ENCODE assay signal across 15 mouse cellular contexts in the genomic region with DNA sequence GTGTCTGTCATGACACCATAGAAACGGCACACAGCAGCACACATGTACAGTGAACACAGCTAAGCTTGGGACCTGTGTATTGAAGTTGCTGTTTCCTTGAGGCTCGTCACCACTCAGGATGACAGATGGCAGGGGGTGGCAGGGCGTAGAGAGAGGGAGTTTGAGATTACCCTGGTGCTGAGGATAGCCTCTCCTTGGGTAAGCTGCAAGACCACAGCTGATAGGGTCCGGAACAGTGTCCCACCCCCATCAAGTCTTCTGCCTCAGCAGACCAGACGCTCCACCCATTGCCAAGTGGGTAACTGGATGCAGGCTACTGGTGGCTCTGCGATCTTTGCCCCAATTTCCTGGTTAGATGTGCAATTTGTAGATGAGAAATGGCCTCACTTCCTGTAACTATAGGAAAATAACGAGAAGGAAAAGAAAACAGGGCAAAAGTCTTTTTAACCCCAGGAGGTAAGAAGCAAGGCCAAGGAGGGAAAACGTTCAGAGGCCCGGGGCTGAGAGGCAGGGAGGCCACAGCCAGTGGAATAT. TPM values are rescaled to one million over a fixed set of nuclear protein-coding genes. Genes with fewer than 3 reads are reported as not detected.
DNase-seq lines count a peak whose midpoint lies in the region; ATAC-seq and TF ChIP-seq lines count a peak whose summit lies in the region.
"Had no signal": no experiment of that assay in that cellular context is flagged by ENCODE, and none has a peak within 500 bp of the region (broad histone marks: within the 10 kb centered on the region; RNA-seq: fewer than 3 reads in every experiment).

No protein-coding gene starts in this region.

- H3K9ac ChIP-seq in midbrain, embryonic 13.5 days (replicated peaks), result no peak overlapping the region
- H3K9ac ChIP-seq in midbrain, embryonic 11.5 days (ENCODE audit: low read length), result no peak overlapping the region
- H3K9ac ChIP-seq in liver, embryonic 14.5 days (replicated peaks), result no peak overlapping the region
- no peak overlapping the region for H3K9ac ChIP-seq in stomach, embryonic 14.5 days (replicated peaks; ENCODE audit: low read depth, low read length)
- H3K9ac ChIP-seq: hindbrain, embryonic 15.5 days; lung, embryonic 14.5 days had no signal

- no peak overlapping the region for H3K4me3 ChIP-seq in midbrain, embryonic 13.5 days (replicated peaks)
- no peak overlapping the region for H3K4me3 ChIP-seq in midbrain, embryonic 11.5 days (ENCODE audit: low read depth, low read length)
- no peak overlapping the region for H3K4me3 ChIP-seq in liver, embryonic 14.5 days (ENCODE audit: insufficient read depth in 1 of 2, low read depth in 2 of 2, low read length in 2 of 2)
- H3K4me3 ChIP-seq in stomach, embryonic 14.5 days (ENCODE audit: low read depth, low read length), result no peak overlapping the region
- H3K4me3 ChIP-seq: hindbrain, embryonic 15.5 days had no signal

- no peaks in the 10 kb centered on the region for H3K27me3 ChIP-seq in midbrain, embryonic 13.5 days
- H3K27me3 ChIP-seq in midbrain, embryonic 11.5 days (ENCODE audit: control insufficient read depth, insufficient read depth, low read length), result no peaks in the 10 kb centered on the region
- no peaks in the 10 kb centered on the region for H3K27me3 ChIP-seq in liver, embryonic 14.5 days (ENCODE audit: control insufficient read depth, insufficient read depth, low read length)
- H3K27me3 ChIP-seq in stomach, embryonic 14.5 days (ENCODE audit: control insufficient read depth, insufficient read depth, low read length), result no peaks in the 10 kb centered on the region
- H3K27me3 ChIP-seq: hindbrain, embryonic 15.5 days had no signal

- no peak for TF ChIP-seq EP300 in liver, embryonic 14.5 days (IDR thresholded peaks at IDR 0.05; ENCODE audit: low read depth)

- DNase-seq in midbrain, embryonic 11.5 days (ENCODE audit: low spot score, missing footprints), result no peak
- no peak for DNase-seq in liver, embryonic 14.5 days (ENCODE audit: low read depth in 3 of 3, low spot score in 3 of 3)
- no peak for DNase-seq in heart, adult 11 months
- no peak for DNase-seq in urinary bladder, postnatal 25 days (ENCODE audit: low spot score)
- DNase-seq in testis, postnatal 10 days (ENCODE audit: low spot score), result no peak
- DNase-seq: cerebellum, adult 18-20 months; lung, embryonic 14.5 days; right cerebral cortex, adult 18-20 months had no signal

- 75% methylated on average over 9 of the region's 9 CpGs for WGBS in midbrain, embryonic 13.5 days
- WGBS in midbrain, embryonic 11.5 days, result 73% methylated on average over 9 of the region's 9 CpGs
- 7% methylated on average over 9 of the region's 9 CpGs for WGBS in liver, embryonic 14.5 days (ENCODE audit: insufficient replicate concordance)
- WGBS in stomach, embryonic 14.5 days, result 40% methylated on average over 9 of the region's 9 CpGs

- H3K4me1 ChIP-seq in midbrain, embryonic 13.5 days (replicated peaks), result no peaks in the 10 kb centered on the region
- H3K4me1 ChIP-seq in midbrain, embryonic 11.5 days (ENCODE audit: control insufficient read depth, insufficient read depth, low read length), result no peaks in the 10 kb centered on the region
- H3K4me1 ChIP-seq in liver, embryonic 14.5 days (replicated peaks; ENCODE audit: control insufficient read depth in 2 of 2, insufficient read depth in 2 of 2, low read length in 1 of 2), result peaks cover 0 to 10% of the 10 kb centered on the region in 2 experiments; a peak in 1 of 4 replicates
- 0 out of 2 replicates have a peak, but pooled peaks cover 5% of the 10 kb centered on the region for H3K4me1 ChIP-seq in stomach, embryonic 14.5 days (ENCODE audit: control insufficient read depth, insufficient read depth, low read length)
- H3K4me1 ChIP-seq: hindbrain, embryonic 15.5 days had no signal

- no peak for TF ChIP-seq CTCF in liver, embryonic 14.5 days (IDR thresholded peaks at IDR 0.05; ENCODE audit: low read depth)

- H3K36me3 ChIP-seq in midbrain, embryonic 13.5 days, result no peaks in the 10 kb centered on the region
- H3K36me3 ChIP-seq in midbrain, embryonic 11.5 days (ENCODE audit: control insufficient read depth, insufficient read depth, low read length), result no peaks in the 10 kb centered on the region
- H3K36me3 ChIP-seq in liver, embryonic 14.5 days (replicated peaks; ENCODE audit: control insufficient read depth, insufficient read depth, low read depth), result no peaks in the 10 kb centered on the region
- no peaks in the 10 kb centered on the region for H3K36me3 ChIP-seq in stomach, embryonic 14.5 days (ENCODE audit: control insufficient read depth, insufficient read depth, low read length)
- H3K36me3 ChIP-seq: G1E; hindbrain, embryonic 15.5 days had no signal

- H3K27ac ChIP-seq in midbrain, embryonic 13.5 days, result peak overlapping the region; percentile 39; the same call in 1 of the 2 replicates
- no peak overlapping the region for H3K27ac ChIP-seq in midbrain, embryonic 11.5 days (ENCODE audit: low read depth, low read length)
- H3K27ac ChIP-seq in liver, embryonic 14.5 days, result no peak overlapping the region; the same call in 1 of the 2 replicates
- H3K27ac ChIP-seq in stomach, embryonic 14.5 days (ENCODE audit: low read length), result peak overlapping the region; percentile 67; the same call in 1 of the 2 replicates
- H3K27ac ChIP-seq: hindbrain, embryonic 15.5 days had no signal

- no peaks in the 10 kb centered on the region for H3K9me3 ChIP-seq in midbrain, embryonic 13.5 days
- H3K9me3 ChIP-seq in midbrain, embryonic 11.5 days (ENCODE audit: control insufficient read depth, low read length), result no peaks in the 10 kb centered on the region
- H3K9me3 ChIP-seq in liver, embryonic 14.5 days (ENCODE audit: control insufficient read depth, low read length), result no peaks in the 10 kb centered on the region
- H3K9me3 ChIP-seq in stomach, embryonic 14.5 days (ENCODE audit: control insufficient read depth, low read depth, low read length), result no peaks in the 10 kb centered on the region
- H3K9me3 ChIP-seq: G1E; hindbrain, embryonic 15.5 days had no signal

- ATAC-seq in midbrain, embryonic 13.5 days, result no peak
- no peak for ATAC-seq in midbrain, embryonic 11.5 days (ENCODE audit: low FRiP score)
- peak; percentile 60 to 66 for ATAC-seq in hematopoietic stem cell, adult 5-6 weeks (replicated peaks in 1 of 2; ENCODE audit: insufficient read depth in 1 of 2, low FRiP score in 2 of 2, low TSS enrichment in 1 of 2, low read depth in 1 of 2, poor library complexity in 2 of 2, severe bottlenecking in 2 of 2)
- ATAC-seq in liver, embryonic 14.5 days (ENCODE audit: insufficient read depth), result peak; percentile 53; the same call in 1 of the 2 replicates
- 0 out of 2 replicates have a peak, but pooled peaks have one; percentile 38 for ATAC-seq in stomach, embryonic 14.5 days (ENCODE audit: insufficient number of reproducible peaks, insufficient read depth, low FRiP score, low read depth)

- no peak overlapping the region for H3K4me2 ChIP-seq in midbrain, embryonic 13.5 days (replicated peaks)
- H3K4me2 ChIP-seq in midbrain, embryonic 11.5 days, result no peak overlapping the region
- peak overlapping the region; percentile 11; the same call in 1 of the 2 replicates for H3K4me2 ChIP-seq in liver, embryonic 14.5 days (ENCODE audit: low read depth)
- H3K4me2 ChIP-seq in stomach, embryonic 14.5 days (replicated peaks; ENCODE audit: low read depth, low read length), result no peak overlapping the region
- H3K4me2 ChIP-seq: hindbrain, embryonic 15.5 days; lung, embryonic 14.5 days had no signal

RNA-seq across cellular contexts. Expression of a gene that starts 11.8 kb away (rescaled TPM):
- polyA plus RNA-seq in midbrain, embryonic 13.5 days (2015; fragmentation: Nextera tagmentation; extraction: Ambion mirVana), result 0.17 and 0.50 TPM in 2 replicates
- polyA plus RNA-seq in midbrain, embryonic 11.5 days (2014; fragmentation: Nextera tagmentation; extraction: Ambion mirVana), result not detected in 2 replicates
- total RNA-seq in hematopoietic stem cell, adult 5-6 weeks (2017), result 31.8 and 42.8 TPM in 2 replicates
- polyA plus RNA-seq in liver, embryonic 14.5 days (2012; rRNA removed), result 0.36 and 0.41 TPM in 2 replicates
- 0.34 and 0.43 TPM in 2 replicates for polyA plus RNA-seq in liver, embryonic 14.5 days (2014; fragmentation: Nextera tagmentation; extraction: Ambion mirVana)
- 0.55 and 3.4 TPM in 2 replicates for polyA plus RNA-seq in stomach, embryonic 14.5 days (2014; fragmentation: Nextera tagmentation; extraction: Ambion mirVana)
- total RNA-seq: layer of hippocampus, postnatal 14 days had no signal
- polyA plus RNA-seq: embryonic facial prominence, embryonic 11.5 days had no signal

RNA-seq across cellular contexts. Expression of a gene that starts 24.1 kb away (rescaled TPM):
- polyA plus RNA-seq in midbrain, embryonic 13.5 days (2015; fragmentation: Nextera tagmentation; extraction: Ambion mirVana), result not detected in 2 replicates
- polyA plus RNA-seq in midbrain, embryonic 11.5 days (2014; fragmentation: Nextera tagmentation; extraction: Ambion mirVana), result not detected in 2 replicates
- total RNA-seq in hematopoietic stem cell, adult 5-6 weeks (2017), result not detected in 2 replicates
- polyA plus RNA-seq in liver, embryonic 14.5 days (2012; rRNA removed), result not detected in 2 replicates
- not detected in 2 replicates for polyA plus RNA-seq in liver, embryonic 14.5 days (2014; fragmentation: Nextera tagmentation; extraction: Ambion mirVana)
- polyA plus RNA-seq in stomach, embryonic 14.5 days (2014; fragmentation: Nextera tagmentation; extraction: Ambion mirVana), result 9.2 and 20.2 TPM in 2 replicates
- total RNA-seq: G1E; layer of hippocampus, postnatal 14 days had no signal
- polyA plus RNA-seq: embryonic facial prominence, embryonic 11.5 days; G1E; lung, embryonic 14.5 days had no signal

RNA-seq across cellular contexts. Expression of a gene that starts 44.2 kb away (rescaled TPM):
- polyA plus RNA-seq in midbrain, embryonic 13.5 days (2015; fragmentation: Nextera tagmentation; extraction: Ambion mirVana), result not detected in 2 replicates
- polyA plus RNA-seq in midbrain, embryonic 11.5 days (2014; fragmentation: Nextera tagmentation; extraction: Ambion mirVana), result not detected in 2 replicates
- total RNA-seq in hematopoietic stem cell, adult 5-6 weeks (2017), result not detected in 2 replicates
- not detected in 2 replicates for polyA plus RNA-seq in liver, embryonic 14.5 days (2012; rRNA removed)
- not detected in 2 replicates for polyA plus RNA-seq in liver, embryonic 14.5 days (2014; fragmentation: Nextera tagmentation; extraction: Ambion mirVana)
- 0.41 TPM in 1 of 2 replicates, not detected in the other for polyA plus RNA-seq in stomach, embryonic 14.5 days (2014; fragmentation: Nextera tagmentation; extraction: Ambion mirVana)
- total RNA-seq: G1E had no signal
- polyA plus RNA-seq: embryonic facial prominence, embryonic 11.5 days; G1E; hindbrain, embryonic 15.5 days; lung, embryonic 14.5 days had no signal

RNA-seq across cellular contexts. Expression of a gene that starts 48.3 kb away (rescaled TPM):
- 0.27 and 0.57 TPM in 2 replicates for polyA plus RNA-seq in midbrain, embryonic 13.5 days (2015; fragmentation: Nextera tagmentation; extraction: Ambion mirVana)
- not detected in 2 replicates for polyA plus RNA-seq in midbrain, embryonic 11.5 days (2014; fragmentation: Nextera tagmentation; extraction: Ambion mirVana)
- total RNA-seq in hematopoietic stem cell, adult 5-6 weeks (2017), result 5.8 TPM in 1 of 2 replicates, not detected in the other
- 0.23 and 0.26 TPM in 2 replicates for polyA plus RNA-seq in liver, embryonic 14.5 days (2012; rRNA removed)
- polyA plus RNA-seq in liver, embryonic 14.5 days (2014; fragmentation: Nextera tagmentation; extraction: Ambion mirVana), result 0.20 TPM in 1 of 2 replicates, not detected in the other
- polyA plus RNA-seq in stomach, embryonic 14.5 days (2014; fragmentation: Nextera tagmentation; extraction: Ambion mirVana), result 5.9 and 14.6 TPM in 2 replicates
- polyA plus RNA-seq: embryonic facial prominence, embryonic 11.5 days; G1E had no signal

RNA-seq across cellular contexts. Expression of a gene that starts 49.5 kb away (rescaled TPM):
- polyA plus RNA-seq in midbrain, embryonic 13.5 days (2015; fragmentation: Nextera tagmentation; extraction: Ambion mirVana), result not detected in 2 replicates
- not detected in 2 replicates for polyA plus RNA-seq in midbrain, embryonic 11.5 days (2014; fragmentation: Nextera tagmentation; extraction: Ambion mirVana)
- total RNA-seq in hematopoietic stem cell, adult 5-6 weeks (2017), result not detected in 2 replicates
- polyA plus RNA-seq in liver, embryonic 14.5 days (2012; rRNA removed), result 0.01 TPM in 1 of 2 replicates, not detected in the other
- not detected in 2 replicates for polyA plus RNA-seq in liver, embryonic 14.5 days (2014; fragmentation: Nextera tagmentation; extraction: Ambion mirVana)
- polyA plus RNA-seq in stomach, embryonic 14.5 days (2014; fragmentation: Nextera tagmentation; extraction: Ambion mirVana), result not detected in 2 replicates
- total RNA-seq: layer of hippocampus, postnatal 14 days had no signal
- polyA plus RNA-seq: embryonic facial prominence, embryonic 11.5 days; G1E; hindbrain, embryonic 15.5 days; lung, embryonic 14.5 days had no signal

Comparison
In these comparisons a context has a peak if more than half of its experiments do, and no peak if none do; other contexts are left out.
1. H3K27ac ChIP-seq: peak in midbrain, embryonic 13.5 days (single experiment) and stomach, embryonic 14.5 days (single experiment); none in midbrain, embryonic 11.5 days (single experiment) and liver, embryonic 14.5 days (single experiment).
2. ATAC-seq: peak in hematopoietic stem cell, adult 5-6 weeks (2 of 2), liver, embryonic 14.5 days (single experiment) and stomach, embryonic 14.5 days (single experiment); none in midbrain, embryonic 13.5 days (single experiment) and midbrain, embryonic 11.5 days (single experiment).